Mouse (Mus musculus) liver, embryonic 11.5 days (tissue): ENCODE results near the gene Majin. TPM values are rescaled to one million over a fixed set of nuclear protein-coding genes. Genes with fewer than 3 reads are reported as not detected.

Experiments used
- ATAC-seq: fragments of 200-750 bp; cut with Nextera tagmentation; replicated peaks from 2 replicates; pipeline ENCODE4 v1.8.0; 2017; ENCODE audit warnings: moderate number of reproducible peaks, mild to moderate bottlenecking, moderate TSS enrichment, moderate library complexity; ENCODE audit not compliant: low FRiP score
- DNase-seq: peaks from one replicate; pipeline ENCODE4 v3.0.0-alpha.2; 2017; ENCODE audit warnings: low spot score
- H3K27ac ChIP-seq: fragments of 300-500 bp; sonication (generic); 2 replicates; pipeline ENCODE4 v1.5.1; 2014; ENCODE audit warnings: mild to moderate bottlenecking, low read depth, low read length, control low read depth
- H3K27me3 ChIP-seq: fragments of 300-500 bp; sonication (generic); replicated peaks from 2 replicates; pipeline ENCODE4 v1.6.1; 2014; ENCODE audit warnings: low read length, mixed read lengths; ENCODE audit not compliant: control insufficient read depth, insufficient read depth
- H3K36me3 ChIP-seq: fragments of 300-500 bp; sonication (generic); 2 replicates; pipeline ENCODE4 v1.6.1; 2014; ENCODE audit warnings: mild to moderate bottlenecking, low read length, moderate library complexity, mixed read lengths; ENCODE audit not compliant: control insufficient read depth, insufficient read depth
- H3K4me1 ChIP-seq: fragments of 300-500 bp; sonication (generic); replicated peaks from 2 replicates; pipeline ENCODE4 v1.6.1; 2014; ENCODE audit warnings: low read length, mixed read lengths; ENCODE audit not compliant: control insufficient read depth, insufficient read depth
- H3K4me2 ChIP-seq: fragments of 300-500 bp; sonication (generic); 2 replicates; pipeline ENCODE4 v1.6.1; 2014; ENCODE audit warnings: mild to moderate bottlenecking, control low read depth, moderate library complexity
- H3K4me3 ChIP-seq: fragments of 300-500 bp; sonication (generic); 2 replicates; pipeline ENCODE4 v1.5.1; 2014; ENCODE audit warnings: low read depth, low read length, control low read depth
- H3K9ac ChIP-seq: fragments of 300-500 bp; sonication (generic); 2 replicates; pipeline ENCODE4 v1.6.1; 2014; ENCODE audit warnings: low read depth, low read length, control low read depth
- H3K9me3 ChIP-seq: fragments of 300-500 bp; sonication (generic); 2 replicates; pipeline ENCODE4 v1.6.1; 2016; ENCODE audit warnings: low read length, inconsistent platforms, mixed read lengths; ENCODE audit not compliant: control insufficient read depth
- WGBS: fragments of 180-500 bp; shearing (Covaris S2); extraction: QIAGEN DNeasy Blood & Tissue Kit; methylation state at CpG from one replicate; pipeline ENCODE4 v1.1.7; 2014; 5-methylcytosine and 5-hydroxymethylcytosine counted together
- microRNA counts: library from miRNA; unstranded; fragments of <30 nt; microRNA quantifications from one replicate; lab custom pipeline; 2015
- microRNA-seq: library from miRNA; unstranded; fragments of <30 nt; microRNA quantifications from one replicate; pipeline ENCODE4, GENCODE M21; 2017; ENCODE audit warnings: borderline number of aligned reads
- polyA plus RNA-seq: library from polyadenylated mRNA; unstranded; fragments of >200 nt; fragmentation: Nextera tagmentation; extraction: Ambion mirVana; gene quantifications from 2 replicates; pipeline ENCODE4 v1.2.1, GENCODE M21; 2014

The Majin gene
- polyA plus RNA-seq, 1 experiment from 2014 or later = not detected

DNA sequence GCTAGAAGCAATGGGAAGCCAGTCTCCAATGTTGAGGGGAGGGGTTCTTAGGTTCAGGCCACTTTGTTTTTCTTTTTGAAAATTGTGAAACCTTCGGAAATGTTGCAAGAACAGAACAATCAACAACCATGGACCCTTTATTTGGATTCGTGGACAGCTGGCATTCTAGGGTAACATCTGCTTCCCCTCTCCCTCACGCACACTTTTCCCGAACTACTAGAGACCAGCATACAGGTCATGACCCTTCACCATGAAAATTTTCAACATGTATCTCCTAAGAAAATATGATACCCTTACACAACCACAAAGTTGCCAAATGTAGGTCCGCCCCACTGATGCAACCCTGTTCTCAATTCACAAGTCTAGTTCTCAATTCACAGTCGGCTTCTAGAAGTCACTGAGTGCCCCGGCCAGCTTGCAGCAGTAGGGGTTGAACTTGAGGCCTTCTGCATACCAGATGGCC, 84.5 kb downstream of the Majin start:
- Histone ChIP-seq H3K27ac (no peak overlapping the region), H3K27me3 (no peaks in the 10 kb centered on the region), H3K4me1 (no peaks in the 10 kb centered on the region), H3K9me3 (no peaks in the 10 kb centered on the region), H3K4me2 (no peak overlapping the region), H3K4me3 (no peak overlapping the region), H3K9ac (no peak overlapping the region), H3K36me3 (no peaks in the 10 kb centered on the region)
- 73% methylated on average over 7 of the region's 7 CpGs for WGBS
- DNase-seq = no peak
- no peak for ATAC-seq

DNA sequence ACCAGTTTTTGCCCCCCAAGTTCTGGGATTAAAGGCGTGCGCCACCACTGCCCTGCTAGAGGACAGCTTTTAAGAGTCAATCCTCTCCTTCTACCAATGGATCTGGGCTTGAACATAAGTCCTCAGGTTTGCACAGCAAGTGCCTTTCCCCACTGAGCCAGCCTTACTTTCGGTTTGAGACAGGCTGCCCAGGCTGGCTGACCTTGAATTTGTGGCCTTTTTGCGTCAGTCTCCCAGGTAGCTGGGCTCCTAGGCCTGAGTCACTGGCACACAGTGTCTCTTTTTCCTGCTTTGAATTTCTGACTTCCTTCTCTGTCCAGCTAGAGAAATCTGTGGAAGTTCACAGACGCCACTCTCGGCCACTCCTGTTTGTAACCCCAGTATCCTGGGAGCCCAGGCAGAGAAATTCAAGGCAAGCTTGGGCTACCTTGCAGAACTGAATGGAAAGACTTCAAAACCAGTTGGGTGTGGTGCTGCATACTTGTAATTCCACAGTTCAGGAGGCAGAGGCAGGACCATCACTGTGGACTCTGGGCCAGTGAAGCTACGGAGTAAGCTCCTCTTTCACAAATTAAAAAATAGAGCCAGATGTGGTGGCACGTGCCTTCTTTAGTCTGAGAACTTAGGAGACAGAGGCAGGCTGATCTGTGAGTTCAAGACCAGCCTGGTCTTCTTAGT, 85.7 kb downstream of the Majin start:
- ATAC-seq (no peak), DNase-seq (no peak)
- H3K9me3 ChIP-seq = no peaks in the 10 kb centered on the region
- 84% methylated on average over 8 of the region's 8 CpGs for WGBS
- no peaks in the 10 kb centered on the region for H3K36me3 ChIP-seq
- H3K27me3 ChIP-seq = no peaks in the 10 kb centered on the region
- no peak overlapping the region for H3K4me3 ChIP-seq
- H3K27ac ChIP-seq = peak overlapping the region; percentile 14; the same call in 1 of the 2 replicates
- H3K4me2 ChIP-seq = no peak overlapping the region
- no peaks in the 10 kb centered on the region; the same call in 1 of the 2 replicates for H3K4me1 ChIP-seq
- peak overlapping the region; percentile 9; the same call in 1 of the 2 replicates for H3K9ac ChIP-seq

DNA sequence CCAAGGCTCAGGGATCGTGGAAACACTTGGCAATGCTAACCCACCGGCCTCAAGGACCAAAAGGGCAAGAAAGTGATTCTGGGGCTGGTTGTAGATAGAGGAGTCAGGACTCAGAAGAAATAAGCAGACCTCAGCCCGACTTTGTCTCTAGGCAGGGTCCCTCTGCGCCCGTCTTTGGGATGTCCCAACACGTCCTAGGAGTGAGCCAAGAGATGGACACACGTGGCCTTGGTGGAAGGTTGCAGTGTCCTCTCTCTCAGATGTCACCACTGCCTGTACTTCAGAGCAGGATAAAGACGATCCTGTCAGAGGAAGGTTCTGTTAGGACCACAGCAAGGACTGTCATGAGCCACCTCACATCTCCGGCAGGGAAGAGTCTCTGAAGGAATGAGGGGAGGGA, 86.5 kb downstream of the Majin start:
- no peak overlapping the region for H3K4me3 ChIP-seq
- H3K4me2 ChIP-seq = no peak overlapping the region
- no peak overlapping the region for H3K9ac ChIP-seq
- no peaks in the 10 kb centered on the region for H3K9me3 ChIP-seq
- ATAC-seq = no peak
- H3K27me3 ChIP-seq = no peaks in the 10 kb centered on the region
- no peak for DNase-seq
- H3K4me1 ChIP-seq = peaks cover 6% of the 10 kb centered on the region
- WGBS = 68% methylated on average over 9 of the region's 9 CpGs
- no peak overlapping the region for H3K27ac ChIP-seq
- no peaks in the 10 kb centered on the region for H3K36me3 ChIP-seq

DNA sequence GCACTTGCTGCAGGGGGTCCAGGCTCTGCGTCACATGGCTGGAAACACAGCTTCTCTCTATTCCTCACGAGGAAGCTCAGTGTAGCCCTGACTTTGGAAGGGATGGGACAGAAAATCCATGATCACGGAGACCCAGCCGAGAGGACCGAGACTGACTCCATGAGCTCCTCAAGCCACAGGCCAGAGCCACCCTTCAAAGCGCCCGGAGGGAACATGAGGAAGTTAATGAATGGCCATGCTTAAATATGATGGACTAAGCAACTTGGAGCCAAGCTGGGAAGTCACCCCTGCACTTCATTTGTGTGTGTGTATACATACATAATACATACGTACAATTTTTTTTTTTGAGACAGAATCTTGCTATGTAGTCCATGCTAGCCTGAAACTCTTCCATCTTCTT, 87.0 kb downstream of the Majin start:
- Histone ChIP-seq H3K27ac (no peak overlapping the region), H3K9me3 (no peaks in the 10 kb centered on the region), H3K4me2 (no peak overlapping the region), H3K9ac (no peak overlapping the region), H3K27me3 (no peaks in the 10 kb centered on the region), H3K36me3 (no peaks in the 10 kb centered on the region), H3K4me1 (peaks cover 7% of the 10 kb centered on the region), H3K4me3 (no peak overlapping the region)
- WGBS = 52% methylated on average over 8 of the region's 8 CpGs
- ATAC-seq (no peak), DNase-seq (no peak)

DNA sequence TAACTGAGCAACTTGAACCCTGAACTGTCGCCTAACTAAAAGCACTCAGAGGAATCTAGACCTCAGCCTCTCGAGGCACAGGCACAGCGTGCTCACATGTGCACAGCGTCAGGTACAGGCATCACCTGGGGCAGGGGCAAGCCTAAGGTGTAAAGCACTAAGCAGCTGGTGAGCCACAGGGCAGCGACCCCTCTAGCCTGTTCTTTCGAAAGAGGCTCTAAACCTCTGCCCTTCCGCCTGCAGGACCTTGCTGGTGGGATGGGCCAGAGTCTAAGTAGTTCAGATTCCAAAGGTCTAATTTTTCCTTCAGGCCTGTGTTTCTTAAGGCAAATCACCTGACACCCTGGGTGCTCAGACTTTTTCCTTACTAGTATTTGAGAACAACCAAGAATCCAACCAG, 87.9 kb downstream of the Majin start:
- WGBS = 74% methylated on average over 7 of the region's 7 CpGs
- H3K4me2 ChIP-seq = no peak overlapping the region
- no peaks in the 10 kb centered on the region for H3K27me3 ChIP-seq
- no peak overlapping the region for H3K27ac ChIP-seq
- DNase-seq = no peak
- H3K9me3 ChIP-seq = no peaks in the 10 kb centered on the region
- no peak overlapping the region for H3K4me3 ChIP-seq
- H3K9ac ChIP-seq = peak overlapping the region; percentile 22; the same call in 1 of the 2 replicates
- ATAC-seq = no peak
- peaks cover 7% of the 10 kb centered on the region for H3K4me1 ChIP-seq
- H3K36me3 ChIP-seq = no peaks in the 10 kb centered on the region

DNA sequence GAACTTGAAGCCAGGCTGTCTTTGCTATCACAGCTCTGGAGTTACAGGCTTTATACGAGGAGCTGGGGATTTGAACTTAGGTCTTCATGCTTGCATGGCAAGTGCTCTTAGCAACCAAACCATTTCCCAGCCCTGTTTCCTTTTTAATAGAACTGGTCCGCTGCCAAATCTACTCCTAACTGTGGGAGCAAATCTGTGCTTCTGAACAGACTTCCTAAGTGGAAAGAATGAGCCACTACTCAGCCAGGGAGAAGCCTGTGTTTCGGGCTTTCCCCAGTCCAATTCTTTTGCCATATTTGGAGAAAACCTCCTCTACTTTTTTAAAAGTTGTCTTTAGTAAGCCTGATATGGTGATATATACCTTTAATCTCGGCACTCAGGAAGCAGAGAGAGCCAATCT, 88.5 kb downstream of the Majin start:
- H3K9ac ChIP-seq = no peak overlapping the region
- H3K27ac ChIP-seq = no peak overlapping the region
- H3K4me3 ChIP-seq = no peak overlapping the region
- H3K4me1 ChIP-seq = peaks cover 7% of the 10 kb centered on the region
- H3K27me3 ChIP-seq = no peaks in the 10 kb centered on the region
- no peaks in the 10 kb centered on the region for H3K36me3 ChIP-seq
- no peak for ATAC-seq
- DNase-seq = no peak
- WGBS = 87% methylated on average over 4 of the region's 4 CpGs
- no peak overlapping the region for H3K4me2 ChIP-seq
- H3K9me3 ChIP-seq = no peaks in the 10 kb centered on the region

DNA sequence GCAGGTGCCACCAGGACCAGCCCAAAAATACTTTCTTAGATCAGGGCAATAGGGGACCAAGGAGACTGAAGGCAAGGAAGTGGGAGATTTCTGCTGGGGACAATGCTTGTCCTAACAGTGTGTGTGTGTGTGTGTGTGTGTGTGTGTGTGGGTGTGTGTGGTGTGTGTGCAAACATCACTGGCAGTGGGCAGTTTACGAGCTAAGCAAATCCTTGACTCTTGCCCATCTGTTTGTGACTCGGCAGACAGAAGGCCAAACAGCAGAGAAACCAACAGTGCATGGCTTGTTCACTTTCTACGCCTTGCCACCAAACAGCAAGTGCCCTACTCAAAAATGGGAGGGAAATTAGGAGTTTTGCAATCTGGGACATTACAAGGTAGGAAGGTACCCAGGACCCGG, 89.4 kb downstream of the Majin start:
- H3K27ac ChIP-seq = no peak overlapping the region
- H3K4me2 ChIP-seq = no peak overlapping the region
- DNase-seq (no peak), ATAC-seq (no peak)
- H3K4me3 ChIP-seq = no peak overlapping the region
- no peaks in the 10 kb centered on the region for H3K27me3 ChIP-seq
- no peak overlapping the region for H3K9ac ChIP-seq
- no peaks in the 10 kb centered on the region for H3K9me3 ChIP-seq
- peaks cover 15% of the 10 kb centered on the region for H3K4me1 ChIP-seq
- H3K36me3 ChIP-seq = no peaks in the 10 kb centered on the region
- 75% methylated on average over 4 of the region's 4 CpGs for WGBS

MicroRNAs encoded within 50 kb of the gene (microRNA counts, 519-probe panel; counts per million panel counts)
- 5,357 counts per million, percentile 48 among the panel's probes with 10 or more counts for microRNA mmu-miR-192 (lab: Ali Mortazavi, UCI)

Small RNAs within 50 kb of the gene (microRNA-seq; reads per million reads assigned to microRNA genes)
- gene Mir192 (1,092 reads per million, percentile 73 among the genes with 10 or more reads in this experiment), gene Mir194-2 (1,676 reads per million, percentile 78 among the genes with 10 or more reads in this experiment)

Other genes with a start within 250 kb of the Majin start
- gene Pola2, start 220.2 kb upstream of the Majin start, polyA plus RNA-seq = 129 and 131 TPM in 2 replicates
- not detected in 2 replicates for gene Slc22a20, start 198.2 kb upstream of the Majin start, polyA plus RNA-seq
- 25.2 and 25.8 TPM in 2 replicates for gene Capn1, start 168.5 kb upstream of the Majin start, polyA plus RNA-seq
- 30.7 and 33.7 TPM in 2 replicates for gene Syvn1, start 137.8 kb upstream of the Majin start, polyA plus RNA-seq
- 84.5 and 93.9 TPM in 2 replicates for gene Mrpl49, start 126.6 kb upstream of the Majin start, polyA plus RNA-seq
- gene Fau, start 126.5 kb upstream of the Majin start, polyA plus RNA-seq = 1,022 and 1,135 TPM in 2 replicates
- gene Znhit2, start 123.2 kb upstream of the Majin start, polyA plus RNA-seq = 38.7 and 42.3 TPM in 2 replicates
- gene Tm7sf2, start 116.0 kb upstream of the Majin start, polyA plus RNA-seq = 28.6 and 30.8 TPM in 2 replicates
- gene Vps51, start 107.2 kb upstream of the Majin start, polyA plus RNA-seq = 54.8 and 57.1 TPM in 2 replicates
- not detected in 2 replicates for gene Tmem262, start 104.4 kb upstream of the Majin start, polyA plus RNA-seq
- gene Gm28374, start 102.1 kb upstream of the Majin start, polyA plus RNA-seq = 0.75 and 2.2 TPM in 2 replicates
- 50.4 and 52.3 TPM in 2 replicates for gene Zfpl1, start 99.4 kb upstream of the Majin start, polyA plus RNA-seq
- gene Cdca5, start 99.4 kb upstream of the Majin start, polyA plus RNA-seq = 50.8 and 55.3 TPM in 2 replicates
- gene AC131692.1, start 90.0 kb upstream of the Majin start, polyA plus RNA-seq = 0.43 and 0.51 TPM in 2 replicates
- 2.0 and 2.4 TPM in 2 replicates for gene Naaladl1, start 78.6 kb upstream of the Majin start, polyA plus RNA-seq
- 56.1 and 60.8 TPM in 2 replicates for gene Sac3d1, start 65.7 kb upstream of the Majin start, polyA plus RNA-seq
- gene Snx15, start 56.1 kb upstream of the Majin start, polyA plus RNA-seq = 34.6 and 35.1 TPM in 2 replicates
- gene Batf2, start 43.4 kb upstream of the Majin start, polyA plus RNA-seq = 0.15 TPM in 1 of 2 replicates, not detected in the other
- 70.6 and 73.4 TPM in 2 replicates for gene Arl2, start 42.8 kb upstream of the Majin start, polyA plus RNA-seq
- gene Gpha2, start 42.0 kb downstream of the Majin start, polyA plus RNA-seq = 0.70 TPM in 1 of 2 replicates, not detected in the other
- gene Ppp2r5b, start 51.5 kb downstream of the Majin start, polyA plus RNA-seq = 10.5 and 12.0 TPM in 2 replicates
- gene Atg2a, start 57.3 kb downstream of the Majin start, polyA plus RNA-seq = 10.4 and 13.5 TPM in 2 replicates
- 96.5 and 105 TPM in 2 replicates for gene Ehd1, start 92.3 kb downstream of the Majin start, polyA plus RNA-seq
- 0.26 and 1.2 TPM in 2 replicates for gene Cdc42bpg, start 122.1 kb downstream of the Majin start, polyA plus RNA-seq
- gene Men1, start 150.6 kb downstream of the Majin start, polyA plus RNA-seq = 53.8 and 59.7 TPM in 2 replicates
- gene Map4k2, start 156.7 kb downstream of the Majin start, polyA plus RNA-seq = 12.9 and 14.2 TPM in 2 replicates
- gene Sf1, start 179.3 kb downstream of the Majin start, polyA plus RNA-seq = 194 and 203 TPM in 2 replicates
- 1.4 and 4.3 TPM in 2 replicates for gene Pygm, start 200.0 kb downstream of the Majin start, polyA plus RNA-seq
- gene Rasgrp2, start 215.0 kb downstream of the Majin start, polyA plus RNA-seq = 97.6 and 105 TPM in 2 replicates
- gene Nrxn2, start 234.3 kb downstream of the Majin start, polyA plus RNA-seq = 1.1 and 1.6 TPM in 2 replicates